Mouse (Mus musculus) liver, embryonic 12.5 days (tissue): Measurements from ENCODE around the gene Cfl2. TPM values are rescaled to one million over a fixed set of nuclear protein-coding genes. Genes with fewer than 3 reads are reported as not detected.
"Not testable (repeated sequence)": the region's sequence is repeated elsewhere in the genome, so short reads cannot be mapped to it uniquely, and the experiment has no call there.

Source experiments
- ATAC-seq: fragments of 200-750 bp; cut with Nextera tagmentation; 2 replicates; pipeline ENCODE4 v1.8.0; 2017; ENCODE audit warnings: moderate number of reproducible peaks, mild to moderate bottlenecking, moderate library complexity
- H3K27ac ChIP-seq: fragments of 300-500 bp; sonication (generic); 2 replicates; pipeline ENCODE4 v1.5.1; 2016; ENCODE audit warnings: mild to moderate bottlenecking
- H3K27me3 ChIP-seq: fragments of 300-500 bp; sonication (generic); replicated peaks from 2 replicates; pipeline ENCODE4 v1.6.1; 2016; ENCODE audit warnings: mild to moderate bottlenecking, moderate library complexity
- H3K36me3 ChIP-seq: fragments of 300-500 bp; sonication (generic); 2 replicates; pipeline ENCODE4 v1.6.1; 2016; ENCODE audit warnings: mild to moderate bottlenecking, moderate library complexity
- H3K4me1 ChIP-seq: fragments of 300-500 bp; sonication (generic); 2 replicates; pipeline ENCODE4 v1.6.1; 2016
- H3K4me2 ChIP-seq: fragments of 300-500 bp; sonication (generic); 2 replicates; pipeline ENCODE4 v1.6.1; 2016; ENCODE audit warnings: mild to moderate bottlenecking, moderate library complexity
- H3K4me3 ChIP-seq: fragments of 300-500 bp; sonication (generic); 2 replicates; pipeline ENCODE4 v1.5.1; 2016; ENCODE audit warnings: mild to moderate bottlenecking, moderate library complexity
- H3K9ac ChIP-seq: fragments of 300-500 bp; sonication (generic); 2 replicates; pipeline ENCODE4 v1.6.1; 2016; ENCODE audit warnings: mild to moderate bottlenecking, moderate library complexity
- H3K9me3 ChIP-seq: fragments of 300-500 bp; sonication (generic); replicated peaks from 2 replicates; pipeline ENCODE4 v1.6.1; 2016; ENCODE audit warnings: mild to moderate bottlenecking, moderate library complexity
- WGBS: fragments of 180-500 bp; shearing (Covaris S2); methylation state at CpG from one replicate; pipeline ENCODE4 v1.1.7; 2016; ENCODE audit not compliant: insufficient replicate concordance; 5-methylcytosine and 5-hydroxymethylcytosine counted together
- polyA plus RNA-seq: library from polyadenylated mRNA; unstranded; fragments of >200 nt; fragmentation: Nextera tagmentation; extraction: Ambion mirVana; gene quantifications from 2 replicates; pipeline ENCODE4 v1.2.1, GENCODE M21; 2016

Gene Cfl2
- polyA plus RNA-seq, 1 experiment from 2014 or later = 46.1 TPM

DNA sequence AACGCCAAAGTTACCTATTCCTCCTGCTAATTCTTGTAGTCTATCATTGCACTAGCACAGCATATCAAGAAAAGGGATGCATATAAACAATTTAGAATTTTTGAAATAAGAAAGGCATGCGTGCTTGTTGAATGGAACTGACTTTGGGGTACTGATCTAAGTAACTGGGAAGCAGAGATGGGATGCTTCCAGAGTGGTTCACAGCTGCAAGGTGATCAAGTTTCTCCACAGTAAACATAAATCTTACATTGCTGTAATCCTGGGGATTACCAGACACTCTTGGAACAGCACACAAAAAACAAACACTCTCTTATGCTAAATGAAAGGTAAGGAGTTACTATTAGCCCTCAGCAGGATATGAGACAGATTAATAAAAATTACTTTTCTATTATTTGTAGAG is 12.1 kb downstream of the Cfl2 start:
- no peak overlapping the region for H3K4me2 ChIP-seq
- WGBS = 79% methylated on average over 2 of the region's 2 CpGs
- no peaks in the 10 kb centered on the region for H3K4me1 ChIP-seq
- H3K27me3 ChIP-seq = no peaks in the 10 kb centered on the region
- no peak overlapping the region for H3K9ac ChIP-seq
- no peak overlapping the region for H3K4me3 ChIP-seq
- no peak for ATAC-seq
- H3K27ac ChIP-seq = no peak overlapping the region
- H3K36me3 ChIP-seq = peaks cover 5% of the 10 kb centered on the region
- no peaks in the 10 kb centered on the region for H3K9me3 ChIP-seq

DNA sequence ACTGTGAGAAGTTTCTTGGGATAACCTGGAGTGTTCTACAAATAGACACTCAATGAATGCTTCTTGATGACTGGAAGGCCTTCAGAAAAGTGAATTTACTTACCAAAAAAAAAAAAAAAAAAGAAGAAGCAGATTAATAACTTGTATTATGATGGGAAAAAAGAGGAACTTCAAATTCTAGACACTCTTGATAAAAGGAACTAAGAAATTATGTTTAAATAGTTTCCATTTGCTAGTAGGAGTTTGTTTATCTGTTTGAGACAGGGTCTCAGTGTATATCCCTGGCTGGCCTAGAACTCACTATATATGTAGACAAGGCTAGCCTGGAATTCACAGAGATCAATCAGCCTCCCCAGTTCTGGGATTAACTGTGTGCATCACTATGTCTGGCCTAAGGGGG is 18.3 kb downstream of the Cfl2 start:
- no peaks in the 10 kb centered on the region for H3K4me1 ChIP-seq
- no peak overlapping the region for H3K4me2 ChIP-seq
- H3K36me3 ChIP-seq = no peaks in the 10 kb centered on the region
- no peak overlapping the region for H3K27ac ChIP-seq
- no peaks in the 10 kb centered on the region for H3K9me3 ChIP-seq
- ATAC-seq = no peak
- H3K27me3 ChIP-seq = no peaks in the 10 kb centered on the region
- no peak overlapping the region for H3K9ac ChIP-seq
- H3K4me3 ChIP-seq = no peak overlapping the region

DNA sequence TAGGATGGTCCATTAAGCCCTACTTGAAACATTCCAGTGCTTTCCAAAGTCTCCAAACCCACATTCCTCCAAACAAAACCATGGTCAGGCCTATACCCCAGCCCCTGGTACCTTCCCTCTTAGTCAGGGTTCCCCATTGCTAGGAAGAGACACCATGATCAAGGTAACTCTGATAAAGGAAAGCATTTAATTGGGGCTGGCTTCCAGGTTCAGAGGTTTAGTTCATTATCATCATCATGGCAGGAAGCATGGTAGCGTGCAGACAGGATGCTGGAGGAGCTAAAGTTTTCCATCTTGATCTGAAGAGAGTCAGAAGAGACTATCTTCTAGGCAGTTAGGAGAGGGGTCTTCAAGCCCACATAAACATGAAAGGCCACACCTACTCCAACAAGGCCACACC is 21.1 kb downstream of the Cfl2 start:
- no peak overlapping the region for H3K4me2 ChIP-seq
- no peaks in the 10 kb centered on the region for H3K36me3 ChIP-seq
- 59% methylated on average over 1 of the region's 1 CpGs for WGBS
- no peak overlapping the region for H3K4me3 ChIP-seq
- no peaks in the 10 kb centered on the region for H3K27me3 ChIP-seq
- peaks cover 2% of the 10 kb centered on the region; the same call in 1 of the 2 replicates for H3K4me1 ChIP-seq
- H3K27ac ChIP-seq = no peak overlapping the region
- H3K9ac ChIP-seq = no peak overlapping the region
- H3K9me3 ChIP-seq = no peaks in the 10 kb centered on the region
- ATAC-seq = no peak

DNA sequence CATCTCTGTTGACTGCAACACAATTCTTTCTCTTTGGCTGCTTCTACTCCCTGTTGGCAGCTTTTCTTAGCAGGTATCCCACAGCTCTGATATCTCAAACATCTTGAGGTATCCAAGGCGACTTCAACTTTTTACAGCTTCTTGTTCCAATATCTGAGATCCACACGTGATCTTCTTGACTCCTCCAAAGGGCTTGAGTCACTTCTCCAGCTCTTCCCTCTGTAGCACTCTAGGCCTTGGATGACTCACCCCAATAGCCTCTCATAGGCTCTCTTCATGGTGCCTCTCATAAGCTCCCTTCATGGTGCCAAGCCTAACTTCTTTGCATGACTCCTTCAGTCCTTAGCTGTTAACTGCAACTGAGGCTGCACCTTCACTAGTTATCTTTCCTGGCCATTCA is 22.9 kb downstream of the Cfl2 start:
- WGBS = 59% methylated on average over 2 of the region's 2 CpGs

DNA sequence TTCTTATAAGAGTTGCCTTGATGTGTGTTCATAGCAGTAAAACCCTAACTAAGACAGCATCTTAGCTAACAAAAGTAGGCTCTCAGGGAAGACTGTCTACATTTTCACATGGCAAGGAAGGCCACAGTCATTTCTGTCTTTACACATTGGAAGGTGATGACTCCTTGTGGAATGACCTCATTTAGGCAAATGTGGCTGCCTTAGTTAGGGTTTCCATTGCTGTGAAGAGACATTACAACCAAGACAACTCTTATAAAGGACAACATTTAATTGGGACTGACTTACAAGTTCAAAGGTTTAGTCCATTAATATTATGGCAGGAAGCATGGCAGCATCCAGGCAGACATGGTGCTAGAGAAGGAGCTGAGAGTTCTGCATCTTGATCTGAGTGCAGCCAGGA is 23.7 kb downstream of the Cfl2 start:
- no peak overlapping the region for H3K27ac ChIP-seq
- no peak for ATAC-seq
- no peaks in the 10 kb centered on the region for H3K27me3 ChIP-seq
- H3K4me2 ChIP-seq = no peak overlapping the region
- peaks cover 14% of the 10 kb centered on the region for H3K4me1 ChIP-seq
- no peak overlapping the region for H3K9ac ChIP-seq
- no peak overlapping the region for H3K4me3 ChIP-seq
- no peaks in the 10 kb centered on the region for H3K36me3 ChIP-seq
- H3K9me3 ChIP-seq = no peaks in the 10 kb centered on the region

More for the DNA sequence above, 22.9 kb downstream of the Cfl2 start:
- H3K9ac ChIP-seq = no peak overlapping the region
- peaks cover 12% of the 10 kb centered on the region for H3K4me1 ChIP-seq
- H3K27ac ChIP-seq = no peak overlapping the region
- no peak for ATAC-seq
- no peak overlapping the region for H3K4me3 ChIP-seq
- H3K9me3 ChIP-seq = no peaks in the 10 kb centered on the region
- H3K27me3 ChIP-seq = no peaks in the 10 kb centered on the region
- no peak overlapping the region for H3K4me2 ChIP-seq
- no peaks in the 10 kb centered on the region for H3K36me3 ChIP-seq

DNA sequence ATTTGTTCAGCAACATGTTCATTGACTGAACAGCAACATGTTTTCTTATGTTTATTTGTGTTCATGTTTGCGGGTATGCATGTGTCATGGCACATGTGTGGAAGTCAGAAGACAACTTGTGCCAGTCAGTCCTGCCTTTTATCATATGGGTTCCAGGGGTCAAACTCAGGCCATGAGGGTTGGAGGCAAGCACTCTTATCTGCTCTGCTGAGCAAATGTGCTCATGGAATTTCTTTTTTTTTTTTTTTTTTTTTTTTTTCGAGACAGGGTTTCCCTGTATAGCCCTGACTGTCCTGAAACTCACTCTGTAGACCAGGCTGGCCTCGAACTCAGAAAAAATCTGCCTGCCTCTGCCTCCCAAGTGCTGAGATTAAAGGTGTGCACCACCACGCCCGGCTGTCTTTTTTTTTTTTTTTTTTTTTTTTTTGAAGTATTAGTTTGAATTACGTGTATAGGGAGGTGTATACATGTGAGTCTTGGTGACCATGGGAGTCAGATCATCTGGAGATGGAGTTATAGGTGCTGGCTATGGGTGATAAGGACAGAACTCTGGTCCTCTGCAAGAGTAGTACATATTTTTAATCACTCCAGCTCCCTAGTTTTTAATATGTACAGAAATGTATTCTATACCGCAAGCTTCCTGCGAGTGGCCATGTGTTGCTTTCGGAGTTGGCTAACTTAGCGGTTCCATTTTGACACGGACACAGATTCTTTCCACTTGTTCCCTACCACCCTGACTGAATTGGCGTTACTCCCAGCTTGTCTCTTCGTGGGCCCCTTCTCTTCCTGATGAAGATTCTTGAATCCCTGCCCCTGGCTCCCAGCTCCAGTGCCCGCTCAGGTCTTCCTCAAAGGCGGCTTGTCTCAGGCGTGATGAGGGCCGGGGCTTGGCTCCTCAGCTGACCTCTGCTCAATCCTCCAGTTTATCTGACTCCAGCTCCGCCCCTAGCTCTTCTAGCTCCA is 26.8 kb downstream of the Cfl2 start:
- no peaks in the 10 kb centered on the region for H3K36me3 ChIP-seq
- WGBS = 73% methylated on average over 18 of the region's 18 CpGs
- H3K27ac ChIP-seq = no peak overlapping the region; the same call in 1 of the 2 replicates
- no peak overlapping the region for H3K9ac ChIP-seq
- H3K4me2 ChIP-seq = peak overlapping the region; percentile 58
- H3K9me3 ChIP-seq = no peaks in the 10 kb centered on the region
- H3K4me1 ChIP-seq = peaks cover 14% of the 10 kb centered on the region
- H3K27me3 ChIP-seq = no peaks in the 10 kb centered on the region
- H3K4me3 ChIP-seq = peak overlapping the region; percentile 44; the same call in 1 of the 2 replicates
- ATAC-seq = no peak

DNA sequence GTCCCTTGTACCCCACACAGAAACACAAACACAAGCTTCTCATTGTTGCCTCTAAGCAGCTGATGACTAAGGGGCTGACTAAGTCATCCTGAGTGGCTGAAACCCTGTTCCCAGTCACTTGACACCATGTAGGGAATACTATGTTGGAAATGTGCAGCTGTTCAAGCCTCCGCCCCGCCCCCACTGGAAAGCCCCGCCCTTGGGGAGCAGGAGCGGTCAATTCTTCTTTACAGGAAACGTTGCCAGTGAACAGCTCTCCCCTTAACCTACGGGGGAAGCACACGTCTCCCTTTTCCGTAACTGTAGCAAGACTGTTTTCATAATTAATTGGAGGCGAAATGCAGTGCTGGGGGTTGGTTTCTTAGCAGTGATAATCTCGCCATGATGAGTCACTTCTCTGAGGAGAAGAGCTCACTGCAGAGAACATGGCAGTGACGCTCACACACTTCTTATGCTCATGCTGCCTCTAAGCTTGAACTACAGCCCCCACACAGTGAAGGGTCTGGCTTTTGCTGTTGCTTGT is 27.7 kb downstream of the Cfl2 start:
- Histone ChIP-seq H3K9ac (peak overlapping the region; percentile 10; the same call in 1 of the 2 replicates), H3K27ac (no peak overlapping the region; the same call in 1 of the 2 replicates), H3K36me3 (no peaks in the 10 kb centered on the region), H3K4me2 (peak overlapping the region; percentile 58), H3K27me3 (no peaks in the 10 kb centered on the region), H3K4me3 (peak overlapping the region; percentile 44), H3K9me3 (no peaks in the 10 kb centered on the region), H3K4me1 (peaks cover 14% of the 10 kb centered on the region)
- WGBS = 5% methylated on average over 11 of the region's 11 CpGs
- peak; percentile 73; the same call in 1 of the 2 replicates for ATAC-seq

DNA sequence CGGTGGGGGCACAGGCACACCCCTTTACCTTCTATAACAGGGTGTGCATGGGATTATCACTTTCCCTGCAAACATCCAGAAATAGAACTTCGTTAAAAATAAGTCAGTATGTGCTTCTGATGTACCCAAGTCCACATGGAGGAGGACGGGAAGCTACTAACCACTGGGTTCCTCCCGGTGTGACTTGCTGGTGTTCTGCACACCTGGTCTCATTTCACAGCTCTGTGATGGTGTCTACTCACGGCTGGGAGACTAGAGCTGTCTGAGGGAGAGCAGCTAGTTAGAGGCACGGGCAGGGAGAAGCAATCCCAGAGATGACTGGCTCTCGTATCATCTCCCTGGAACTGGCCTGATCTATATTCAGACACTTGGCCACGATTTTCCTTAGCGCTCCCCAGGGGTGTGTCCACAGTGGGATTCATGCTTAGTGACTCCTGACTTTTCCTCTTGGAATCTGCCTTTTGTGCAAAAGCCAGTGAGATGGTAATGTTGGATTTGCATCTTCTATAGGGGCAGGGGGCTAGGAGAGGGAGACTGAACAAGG is 28.7 kb downstream of the Cfl2 start:
- Histone ChIP-seq H3K9me3 (no peaks in the 10 kb centered on the region), H3K4me3 (no peak overlapping the region), H3K27ac (no peak overlapping the region), H3K4me2 (no peak overlapping the region), H3K36me3 (no peaks in the 10 kb centered on the region), H3K4me1 (peaks cover 14% of the 10 kb centered on the region), H3K27me3 (no peaks in the 10 kb centered on the region), H3K9ac (no peak overlapping the region)
- no peak for ATAC-seq
- WGBS = 64% methylated on average over 9 of the region's 9 CpGs

DNA sequence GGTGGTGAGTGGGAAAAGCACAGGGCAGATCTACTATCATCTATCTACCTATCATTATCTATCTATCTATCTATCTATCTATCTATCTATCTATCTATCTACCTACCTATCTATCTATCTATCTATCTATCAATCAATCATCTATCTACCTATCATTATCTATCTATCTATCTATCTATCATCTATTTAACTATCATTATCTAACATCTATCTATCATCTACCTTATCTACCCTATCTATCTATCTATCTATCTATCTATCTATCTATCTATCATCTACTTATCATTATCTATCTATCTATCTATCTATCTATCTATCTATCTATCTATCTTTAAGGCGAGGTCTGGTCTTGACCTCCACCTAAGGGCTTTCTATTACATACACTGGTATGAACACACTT is 30.8 kb downstream of the Cfl2 start:
- H3K36me3 ChIP-seq, H3K9me3 ChIP-seq, H3K27me3 ChIP-seq, H3K4me2 ChIP-seq, H3K9ac ChIP-seq, H3K27ac ChIP-seq, H3K4me3 ChIP-seq, ATAC-seq: not testable (repeated sequence)
- 54% methylated on average over 1 of the region's 1 CpGs for WGBS
- H3K4me1 ChIP-seq = peaks cover 14% of the 10 kb centered on the region

DNA sequence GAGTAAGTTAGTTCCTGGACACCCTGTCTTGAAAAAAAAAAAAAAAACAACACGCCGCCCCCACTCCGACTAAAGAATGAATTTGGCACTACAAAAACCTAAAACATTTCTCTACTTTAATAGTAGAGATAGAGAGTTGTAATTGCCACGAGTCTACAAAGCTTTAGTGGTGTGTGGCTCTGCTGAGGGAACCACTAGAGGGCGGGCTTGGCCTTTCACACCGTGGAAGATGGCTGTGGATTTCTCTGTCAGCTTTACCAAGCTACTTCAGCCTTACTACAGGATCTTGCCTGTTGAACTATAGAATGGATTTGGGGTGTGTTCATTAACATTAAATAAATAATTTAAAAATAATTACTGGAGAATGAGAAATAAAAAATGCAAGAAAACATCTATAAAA is 32.1 kb downstream of the Cfl2 start:
- Histone ChIP-seq H3K27ac (no peak overlapping the region), H3K36me3 (no peaks in the 10 kb centered on the region), H3K9me3 (no peaks in the 10 kb centered on the region), H3K4me2 (no peak overlapping the region), H3K4me3 (no peak overlapping the region), H3K4me1 (peaks cover 9% of the 10 kb centered on the region), H3K9ac (no peak overlapping the region), H3K27me3 (no peaks in the 10 kb centered on the region)
- 10% methylated on average over 6 of the region's 6 CpGs for WGBS
- ATAC-seq = peak; percentile 54; the same call in 1 of the 2 replicates

DNA sequence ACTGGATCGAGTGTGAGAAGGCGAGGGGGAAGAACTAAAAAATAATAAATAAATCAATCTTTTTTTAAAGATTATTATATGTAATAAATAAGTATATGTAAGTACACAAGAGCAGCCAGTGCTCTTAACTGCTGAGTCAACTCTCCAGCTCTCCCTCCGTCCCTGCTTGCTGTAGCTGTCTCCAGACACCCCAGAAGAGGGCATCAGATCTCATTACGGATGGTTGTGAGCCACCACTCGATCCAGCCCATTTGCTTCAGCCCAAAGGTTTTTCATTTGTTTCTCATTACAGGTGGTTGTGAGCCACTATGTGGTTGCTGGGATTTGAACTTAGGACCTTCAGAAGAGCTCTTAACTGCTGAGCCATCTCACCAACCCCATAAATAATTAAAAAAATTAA is 32.8 kb downstream of the Cfl2 start:
- no peak overlapping the region for H3K4me2 ChIP-seq
- H3K36me3 ChIP-seq = no peaks in the 10 kb centered on the region
- no peaks in the 10 kb centered on the region for H3K27me3 ChIP-seq
- ATAC-seq = no peak
- H3K4me1 ChIP-seq = peaks cover 2% of the 10 kb centered on the region
- no peak overlapping the region for H3K9ac ChIP-seq
- 55% methylated on average over 5 of the region's 5 CpGs for WGBS
- no peak overlapping the region for H3K27ac ChIP-seq
- no peak overlapping the region for H3K4me3 ChIP-seq
- H3K9me3 ChIP-seq = no peaks in the 10 kb centered on the region

DNA sequence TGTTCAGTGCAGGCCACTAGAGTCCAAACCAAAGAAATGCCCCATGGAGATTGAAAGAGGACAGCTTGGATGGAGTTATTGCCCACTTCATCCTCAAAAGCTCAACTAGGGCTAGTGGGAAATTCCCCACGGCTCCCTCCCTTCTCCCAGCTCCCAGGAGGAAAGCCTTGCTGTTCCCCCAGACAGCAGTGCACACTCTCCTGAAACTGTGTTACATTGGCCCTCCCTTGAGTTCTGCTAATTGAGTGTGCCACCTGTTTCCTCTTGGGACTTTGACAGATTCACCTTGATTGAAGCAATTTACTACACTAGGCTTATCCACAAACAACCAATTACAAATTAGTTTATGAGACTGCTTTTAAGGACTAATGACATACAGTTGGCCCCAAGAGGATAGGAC is 34.6 kb downstream of the Cfl2 start:
- Histone ChIP-seq H3K9ac (no peak overlapping the region), H3K4me2 (no peak overlapping the region), H3K4me1 (no peaks in the 10 kb centered on the region), H3K4me3 (no peak overlapping the region), H3K27me3 (no peaks in the 10 kb centered on the region), H3K9me3 (no peaks in the 10 kb centered on the region), H3K36me3 (no peaks in the 10 kb centered on the region), H3K27ac (no peak overlapping the region)
- 67% methylated on average over 1 of the region's 1 CpGs for WGBS
- no peak for ATAC-seq
